Mouse (Mus musculus) cerebellum, adult 2 months (tissue): ENCODE data around the gene Zzef1.

Experiments used
- CTCF ChIP-seq: fragments of 200-500 bp; IDR thresholded peaks from 2 replicates; pipeline ENCODE4 v1.5.1; 2011; ENCODE audit warnings: low read depth, mild to moderate bottlenecking, control low read depth, low read length, moderate library complexity, borderline replicate concordance; ENCODE audit not compliant: insufficient read depth
- POLR2A ChIP-seq: fragments of 200-500 bp; IDR thresholded peaks from 2 replicates; pipeline ENCODE4 v1.6.1; 2011; ENCODE audit warnings: low read length, control low read depth, borderline replicate concordance; ENCODE audit not compliant: insufficient read depth

- TF ChIP-seq CTCF: no peak
- no peak for TF ChIP-seq POLR2A
Observed at GRCm38 (mm10) chr11:72829869-72830268, 33.8 kb downstream of the Zzef1 start.
